29 mouse cellular contexts compared by ENCODE assay signal in genomic region chr1:91606701-91607100, GRCm38 (mm10).
A peak's percentile ranks its signal among the peaks of the same experiment; 100 is the strongest.
DNase-seq lines count a peak whose midpoint lies in the region; ATAC-seq and TF ChIP-seq lines count a peak whose summit lies in the region.
"Had no signal": no experiment of that assay in that cellular context is flagged by ENCODE, and none has a peak within 500 bp of the region (broad histone marks: within the 10 kb centered on the region; RNA-seq: fewer than 3 reads in every experiment).

No protein-coding gene starts in this region.

- H3K27ac ChIP-seq in limb, embryonic 14.5 days (replicated peaks; ENCODE audit: low read depth, low read length), result peak overlapping the region; percentile 9; the same call in 1 of the 2 replicates
- H3K27ac ChIP-seq: forebrain, embryonic 13.5 days; heart, adult 2 months; heart, embryonic 10.5 days; heart, embryonic 13.5 days; hindbrain, embryonic 14.5 days; hindbrain, postnatal 0 days had no signal

- no peaks in the 10 kb centered on the region for H3K27me3 ChIP-seq in limb, embryonic 14.5 days (ENCODE audit: control insufficient read depth, insufficient read depth, low read length)
- H3K27me3 ChIP-seq: embryonic facial prominence, embryonic 12.5 days; forebrain, embryonic 13.5 days; heart, embryonic 13.5 days; Patski had no signal

- H3K36me3 ChIP-seq in limb, embryonic 14.5 days (ENCODE audit: control insufficient read depth, insufficient read depth, low read length), result no peaks in the 10 kb centered on the region
- H3K36me3 ChIP-seq: embryonic facial prominence, embryonic 12.5 days; G1E; heart, embryonic 10.5 days; heart, embryonic 13.5 days had no signal

- peak; percentile 2 for DNase-seq in thymus, postnatal 14 days
- DNase-seq in thymus, postnatal 25 days, result no peak
- DNase-seq in ES-CJ7 (ENCODE audit: low read depth, low spot score) (peak; percentile 35), ZHBTc4 (ENCODE audit: low read depth, low spot score) (peak; percentile 67)
- DNase-seq in limb, embryonic 14.5 days (ENCODE audit: low spot score), result no peak
- DNase-seq in natural killer cell, adult 2 months (ENCODE audit: low spot score in 2 of 2), result no peak
- DNase-seq in kidney, adult 11 months, result no peak
- DNase-seq: adrenal gland, adult 8-10 months; adrenal gland, postnatal 25 days; cerebellum, adult 11-12 months; cerebellum, adult 8-10 months; cerebellum, postnatal 10 days; gastrocnemius, postnatal 25 days; heart, adult 2 months; heart, postnatal 14 days; heart, postnatal 4 days had no signal

- ATAC-seq in limb, embryonic 14.5 days (ENCODE audit: low FRiP score, low read depth), result no peak
- ATAC-seq: activated CD4-positive, CD25-positive, alpha-beta regulatory T cell, adult 4 months; forebrain, embryonic 13.5 days; forebrain, embryonic 16.5 days; hindbrain, postnatal 0 days; inflammation-experienced regulatory T-cells, adult 6 months; intestine, embryonic 16.5 days; Patski had no signal

- H3K4me3 ChIP-seq in limb, embryonic 14.5 days (replicated peaks; ENCODE audit: low read length), result no peak overlapping the region
- H3K4me3 ChIP-seq: embryonic facial prominence, embryonic 12.5 days; erythroblast, embryonic 14.5 days; forebrain, embryonic 13.5 days; heart, adult 2 months; heart, embryonic 10.5 days; heart, embryonic 13.5 days had no signal

- no peak overlapping the region for H3K9ac ChIP-seq in limb, embryonic 14.5 days (ENCODE audit: low read depth, low read length, severe bottlenecking)
- H3K9ac ChIP-seq: embryonic facial prominence, embryonic 12.5 days; forebrain, embryonic 13.5 days; heart, embryonic 13.5 days; hindbrain, embryonic 14.5 days had no signal

- TF ChIP-seq POLR2A in limb, embryonic 14.5 days (IDR thresholded peaks at IDR 0.05; ENCODE audit: borderline replicate concordance, extremely low read depth, insufficient read depth, insufficient read length), result no peak

- H3K4me2 ChIP-seq in limb, embryonic 14.5 days (replicated peaks; ENCODE audit: low read depth, low read length, severe bottlenecking), result no peak overlapping the region
- H3K4me2 ChIP-seq: embryonic facial prominence, embryonic 12.5 days; forebrain, embryonic 13.5 days; heart, embryonic 13.5 days; hindbrain, embryonic 14.5 days had no signal

- 85% methylated on average over 7 of the region's 7 CpGs for WGBS in limb, embryonic 14.5 days

- H3K4me1 ChIP-seq in limb, embryonic 14.5 days (ENCODE audit: control insufficient read depth, insufficient read depth, low read length), result peaks cover 50% of the 10 kb centered on the region

- no peaks in the 10 kb centered on the region for H3K9me3 ChIP-seq in limb, embryonic 14.5 days (ENCODE audit: control insufficient read depth, low read length)
- H3K9me3 ChIP-seq: embryonic facial prominence, embryonic 12.5 days; forebrain, embryonic 13.5 days; G1E; heart, embryonic 10.5 days; heart, embryonic 13.5 days had no signal

Comparison
In these comparisons a context has a peak if more than half of its experiments do, and no peak if none do; other contexts are left out.
1. DNase-seq: peak in thymus, postnatal 14 days (single experiment), ES-CJ7 (single experiment) and ZHBTc4 (single experiment); none in thymus, postnatal 25 days (single experiment), limb, embryonic 14.5 days (single experiment), natural killer cell, adult 2 months (0 of 2) and kidney, adult 11 months (single experiment).